Mouse (Mus musculus): ENCODE measurements around the gene Syde2.
A peak's percentile ranks its signal among the peaks of the same experiment; 100 is the strongest.

The Syde2 gene

GRCm38 (mm10) chr3:146053082-146053814 is 65.6 kb downstream of the Syde2 start:
- DNase-seq (ENCODE audit: low read depth, low spot score): no peak

- DNase-seq (ENCODE audit: low read depth, low spot score): no peak
These were observed 66.2 kb downstream of the Syde2 start for GRCm38 (mm10) chr3:146053873-146054272.

GRCm38 (mm10) chr3:146057131-146057530 is 69.5 kb downstream of the Syde2 start:
- DNase-seq (ENCODE audit: low read depth, low spot score): no peak

GRCm38 (mm10) chr3:146058263-146058662 is 70.6 kb downstream of the Syde2 start:
- peak; percentile 32 for DNase-seq (ENCODE audit: low read depth, low spot score)

- no peak for DNase-seq (ENCODE audit: low read depth, low spot score)
These were observed 71.8 kb downstream of the Syde2 start for GRCm38 (mm10) chr3:146059356-146059926.

GRCm38 (mm10) chr3:146063146-146063545 is 75.5 kb downstream of the Syde2 start:
- DNase-seq (ENCODE audit: low read depth, low spot score): no peak

GRCm38 (mm10) chr3:146069276-146069675 is 81.6 kb downstream of the Syde2 start:
- DNase-seq (ENCODE audit: low read depth, low spot score): no peak
